Mouse (Mus musculus) midbrain, postnatal 0 days (tissue): ENCODE data around the gene Gpr183. TPM values are rescaled to one million over a fixed set of nuclear protein-coding genes. Genes with fewer than 3 reads are reported as not detected.

Experiments used
- ATAC-seq: fragments of 200-750 bp; cut with Nextera tagmentation; 2 replicates; pipeline ENCODE4 v1.8.0; 2017; ENCODE audit warnings: moderate number of reproducible peaks, mild to moderate bottlenecking, moderate TSS enrichment, moderate library complexity; ENCODE audit not compliant: low FRiP score
- DNase-seq: peaks from one replicate; pipeline ENCODE4 v3.0.0-alpha.2; 2015; ENCODE audit warnings: low spot score
- H3K27ac ChIP-seq: fragments of 300-500 bp; sonication (generic); 2 replicates; pipeline ENCODE4 v1.5.1; 2014; ENCODE audit warnings: low read depth, mild to moderate bottlenecking, low read length, mixed read lengths
- H3K27me3 ChIP-seq: fragments of 300-500 bp; sonication (generic); 2 replicates; pipeline ENCODE4 v1.6.1; 2014; ENCODE audit warnings: low read length, control low read depth, mixed read lengths; ENCODE audit not compliant: insufficient read depth
- H3K36me3 ChIP-seq: fragments of 300-500 bp; sonication (generic); 2 replicates; pipeline ENCODE4 v1.6.1; 2014; ENCODE audit warnings: low read length, control low read depth, mixed read lengths; ENCODE audit not compliant: insufficient read depth
- H3K4me1 ChIP-seq: fragments of 300-500 bp; sonication (generic); 2 replicates; pipeline ENCODE4 v1.6.1; 2014; ENCODE audit warnings: mild to moderate bottlenecking, control low read depth, antibody characterized with exemption, low read length, mixed read lengths; ENCODE audit not compliant: insufficient read depth
- H3K4me2 ChIP-seq: fragments of 300-500 bp; sonication (generic); 2 replicates; pipeline ENCODE4 v1.6.1; 2014; ENCODE audit warnings: low read depth, mild to moderate bottlenecking, low read length, mixed read lengths; ENCODE audit not compliant: poor library complexity, severe bottlenecking
- H3K4me3 ChIP-seq: fragments of 300-500 bp; sonication (generic); 2 replicates; pipeline ENCODE4 v1.5.1; 2014; ENCODE audit warnings: low read depth, mild to moderate bottlenecking, low read length, moderate library complexity
- H3K9ac ChIP-seq: fragments of 300-500 bp; sonication (generic); replicated peaks from 2 replicates; pipeline ENCODE4 v1.6.1; 2014; ENCODE audit warnings: mild to moderate bottlenecking, low read length, moderate library complexity, mixed read lengths; ENCODE audit not compliant: poor library complexity, severe bottlenecking
- H3K9me3 ChIP-seq: fragments of 300-500 bp; sonication (generic); 2 replicates; pipeline ENCODE4 v1.6.1; 2016; ENCODE audit warnings: low read length, control low read depth
- CTCF ChIP-seq: IDR thresholded peaks from 2 replicates; pipeline ENCODE4 v1.5.1; 2016; ENCODE audit warnings: antibody characterized with exemption, mild to moderate bottlenecking
- WGBS: fragments of 180-500 bp; shearing (Covaris S2); extraction: QIAGEN DNeasy Blood & Tissue Kit; methylation state at CpG from one replicate; pipeline ENCODE4 v1.1.7; 2014; 5-methylcytosine and 5-hydroxymethylcytosine counted together
- polyA plus RNA-seq: library from polyadenylated mRNA; unstranded; fragments of >200 nt; fragmentation: Nextera tagmentation; extraction: Ambion mirVana; gene quantifications from 2 replicates; pipeline ENCODE4 v1.2.1, GENCODE M21; 2015
- total RNA-seq: library from RNA; depleted of rRNA; stranded (reverse); fragments of >200 nt; gene quantifications from 2 replicates; pipeline ENCODE4 v1.2.3, GENCODE M21; 2014; rRNA removed

The Gpr183 gene
- total and polyA plus RNA-seq, 2 experiments from 2014 or later = 0.49 to 1.3 TPM

GRCm38 (mm10) chr14:121903381-121903876 lies 61.6 kb downstream of the Gpr183 start:
- Histone ChIP-seq H3K4me2 (no peak overlapping the region), H3K27ac (no peak overlapping the region), H3K36me3 (peaks cover 6% of the 10 kb centered on the region), H3K4me3 (no peak overlapping the region), H3K27me3 (no peaks in the 10 kb centered on the region), H3K9ac (no peak overlapping the region), H3K4me1 (no peaks in the 10 kb centered on the region), H3K9me3 (no peaks in the 10 kb centered on the region)
- ATAC-seq (no peak), DNase-seq (no peak)
- WGBS = 90% methylated on average over 7 of the region's 7 CpGs
- TF ChIP-seq CTCF = no peak

Other genes with a start within 250 kb of the Gpr183 start
- gene Dock9, start 167.4 kb downstream of the Gpr183 start, total RNA-seq = 68.8 and 70.5 TPM in 2 replicates
- gene Dock9, start 167.4 kb downstream of the Gpr183 start, polyA plus RNA-seq = 13.8 and 14.0 TPM in 2 replicates
- gene Ubac2, start 86.6 kb downstream of the Gpr183 start, total RNA-seq = 39.8 and 43.6 TPM in 2 replicates
- gene Ubac2, start 86.6 kb downstream of the Gpr183 start, polyA plus RNA-seq = 50.9 and 51.7 TPM in 2 replicates
- gene Gpr18, start 49.4 kb downstream of the Gpr183 start, total RNA-seq = not detected in 2 replicates
- 0.10 and 0.11 TPM in 2 replicates for gene Gpr18, start 49.4 kb downstream of the Gpr183 start, polyA plus RNA-seq
- gene Timm8a2, start 69.5 kb upstream of the Gpr183 start, total RNA-seq = 0.60 TPM in 1 of 2 replicates, not detected in the other
- not detected in 2 replicates for gene Timm8a2, start 69.5 kb upstream of the Gpr183 start, polyA plus RNA-seq
- gene Tm9sf2, start 141.8 kb upstream of the Gpr183 start, total RNA-seq = 81.6 and 90.5 TPM in 2 replicates
- 103 and 104 TPM in 2 replicates for gene Tm9sf2, start 141.8 kb upstream of the Gpr183 start, polyA plus RNA-seq
- 8.7 and 13.3 TPM in 2 replicates for gene Clybl, start 216.5 kb upstream of the Gpr183 start, total RNA-seq
- gene Clybl, start 216.5 kb upstream of the Gpr183 start, polyA plus RNA-seq = 21.1 and 21.6 TPM in 2 replicates